Mouse (Mus musculus) heart, postnatal 4 days (tissue): Measurements from ENCODE around the gene Plekha8. TPM values are rescaled to one million over a fixed set of nuclear protein-coding genes. Genes with fewer than 3 reads are reported as not detected.

Experiments
- DNase-seq: peaks from one replicate; pipeline ENCODE4 v3.0.0; 2021
- total RNA-seq, 2 experiments: library from RNA; stranded (reverse); gene quantifications; 2 replicates each; pipeline ENCODE4 v1.2.3; 2021

Gene Plekha8
- total RNA-seq, 2 experiments from 2014 or later, result 12.5 to 13.4 TPM

- no peak for DNase-seq
Observed at GRCm38 (mm10) chr6:54586911-54587310, 8.0 kb upstream of the Plekha8 start.

- DNase-seq, result no peak
Observed at GRCm38 (mm10) chr6:54587683-54588082, 7.2 kb upstream of the Plekha8 start.

- DNase-seq, result no peak
Observed at GRCm38 (mm10) chr6:54588212-54588611, 6.7 kb upstream of the Plekha8 start.

- no peak for DNase-seq
Observed at GRCm38 (mm10) chr6:54590691-54591090, 4.2 kb upstream of the Plekha8 start.

- DNase-seq, result no peak
Observed at GRCm38 (mm10) chr6:54591778-54592177, 3.1 kb upstream of the Plekha8 start.

GRCm38 (mm10) chr6:54592938-54593535 lies 1.9 kb upstream of the Plekha8 start:
- DNase-seq, result peak; percentile 95

- no peak for DNase-seq
Observed at GRCm38 (mm10) chr6:54593766-54594468, 994 bp upstream of the Plekha8 start.

- DNase-seq, result no peak
Observed at GRCm38 (mm10) chr6:54595330-54595878, 493 bp downstream of the Plekha8 start.

- no peak for DNase-seq
Observed at GRCm38 (mm10) chr6:54597208-54597607, 2.3 kb downstream of the Plekha8 start, which contains the start of gene Fkbp14. Gene Fkbp14 (minus strand): TSS chr6:54597308.

- no peak for DNase-seq
Observed at GRCm38 (mm10) chr6:54597711-54598110, 2.8 kb downstream of the Plekha8 start.

GRCm38 (mm10) chr6:54600681-54601347 lies 5.9 kb downstream of the Plekha8 start:
- DNase-seq, result no peak

- DNase-seq, result no peak
Observed at GRCm38 (mm10) chr6:54602891-54603290, 8.0 kb downstream of the Plekha8 start.

- peak; percentile 56 for DNase-seq
Observed at GRCm38 (mm10) chr6:54604001-54604715, 9.2 kb downstream of the Plekha8 start.

GRCm38 (mm10) chr6:54606241-54606640 lies 11.3 kb downstream of the Plekha8 start:
- DNase-seq, result no peak

GRCm38 (mm10) chr6:54617363-54617762 lies 22.5 kb downstream of the Plekha8 start:
- no peak for DNase-seq

GRCm38 (mm10) chr6:54619530-54619929 lies 24.6 kb downstream of the Plekha8 start:
- DNase-seq, result no peak

GRCm38 (mm10) chr6:54620357-54620756 lies 25.4 kb downstream of the Plekha8 start:
- DNase-seq, result no peak

GRCm38 (mm10) chr6:54628381-54628780 lies 33.5 kb downstream of the Plekha8 start:
- DNase-seq, result no peak

- peak; percentile 35 for DNase-seq
Observed at GRCm38 (mm10) chr6:54629734-54630133, 34.8 kb downstream of the Plekha8 start.

- no peak for DNase-seq
Observed at GRCm38 (mm10) chr6:54631462-54631861, 36.6 kb downstream of the Plekha8 start.

GRCm38 (mm10) chr6:54639877-54640276 lies 45.0 kb downstream of the Plekha8 start:
- DNase-seq, result no peak

- DNase-seq, result no peak
Observed at GRCm38 (mm10) chr6:54641953-54642352, 47.0 kb downstream of the Plekha8 start.

GRCm38 (mm10) chr6:54643181-54643580 lies 48.3 kb downstream of the Plekha8 start:
- DNase-seq, result no peak
